ENCODE assay signal across 27 mouse cellular contexts in the genomic region with DNA sequence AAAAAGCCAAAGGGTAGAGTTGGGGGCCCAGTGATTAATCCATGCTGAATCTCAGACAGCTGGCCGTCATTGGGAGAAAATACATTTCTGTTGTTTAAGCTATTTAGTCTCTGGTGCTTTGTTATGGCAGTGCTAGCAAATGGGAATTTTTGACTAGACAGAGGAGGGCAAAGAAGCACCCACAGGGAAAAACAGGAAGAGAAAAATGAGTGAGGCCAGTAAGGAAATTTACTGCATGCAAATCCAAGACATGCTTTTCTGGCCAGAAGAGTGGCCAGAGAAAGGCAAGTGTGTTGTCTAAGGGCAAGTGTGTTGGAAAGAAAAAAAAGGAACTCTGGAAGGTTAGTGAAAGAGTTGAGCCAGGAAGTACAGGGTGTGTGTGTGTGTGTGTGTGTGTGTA.
"Had no signal": no experiment of that assay in that cellular context is flagged by ENCODE, and none has a peak within 500 bp of the region (broad histone marks: within the 10 kb centered on the region; RNA-seq: fewer than 3 reads in every experiment).

No protein-coding gene starts in this region.

- H3K27me3 ChIP-seq: intestine, embryonic 15.5 days; limb, embryonic 12.5 days; liver, embryonic 15.5 days had no signal

- H3K4me2 ChIP-seq: heart, embryonic 12.5 days; hindbrain, embryonic 12.5 days; hindbrain, embryonic 14.5 days; intestine, embryonic 15.5 days; limb, embryonic 12.5 days; liver, embryonic 11.5 days; liver, embryonic 13.5 days; liver, embryonic 15.5 days had no signal

- H3K36me3 ChIP-seq: heart, embryonic 10.5 days; heart, embryonic 12.5 days; hindbrain, embryonic 10.5 days; hindbrain, embryonic 12.5 days; intestine, embryonic 15.5 days; limb, embryonic 10.5 days; limb, embryonic 12.5 days; liver, embryonic 13.5 days had no signal

- H3K9me3 ChIP-seq: heart, embryonic 10.5 days; heart, embryonic 12.5 days; hindbrain, embryonic 10.5 days; hindbrain, embryonic 12.5 days; intestine, embryonic 15.5 days; limb, embryonic 10.5 days; limb, embryonic 12.5 days; liver, embryonic 13.5 days; liver, embryonic 15.5 days had no signal

- H3K4me3 ChIP-seq: heart, embryonic 10.5 days; heart, embryonic 12.5 days; hindbrain, embryonic 10.5 days; hindbrain, embryonic 12.5 days; intestine, embryonic 15.5 days; layer of hippocampus, adult 2 months; left cerebral cortex, adult 2 months; limb, embryonic 10.5 days; limb, embryonic 12.5 days; liver, embryonic 13.5 days; liver, embryonic 15.5 days had no signal

- H3K27ac ChIP-seq: heart, embryonic 10.5 days; hindbrain, embryonic 14.5 days; intestine, embryonic 15.5 days; limb, embryonic 10.5 days; limb, embryonic 12.5 days; liver, embryonic 13.5 days; liver, embryonic 15.5 days had no signal

- H3K9ac ChIP-seq: heart, embryonic 12.5 days; hindbrain, embryonic 12.5 days; hindbrain, embryonic 14.5 days; intestine, embryonic 15.5 days; limb, embryonic 12.5 days; liver, embryonic 13.5 days; liver, embryonic 15.5 days had no signal

- DNase-seq: gastrocnemius, postnatal 10 days; gastrocnemius, postnatal 25 days; heart, adult 18-20 months; heart, postnatal 10 days; heart, postnatal 4 days; kidney, adult 18-20 months; kidney, adult 8-10 months; kidney, postnatal 10 days; kidney, postnatal 25 days; kidney, postnatal 4 days; liver; liver, embryonic 13.5 days had no signal

- ATAC-seq: hindbrain, embryonic 16.5 days; inflammation-experienced regulatory T-cells, adult 6 months; intestine, embryonic 15.5 days; intestine, postnatal 0 days had no signal
